Mouse (Mus musculus) midbrain, embryonic 11.5 days (tissue): ENCODE measurements around the gene Polr1a. TPM values are rescaled to one million over a fixed set of nuclear protein-coding genes. Genes with fewer than 3 reads are reported as not detected.

Experiments used
- ATAC-seq: fragments of 200-750 bp; cut with Nextera tagmentation; 2 replicates; pipeline ENCODE4 v1.8.0; 2017; ENCODE audit warnings: moderate TSS enrichment, moderate library complexity; ENCODE audit not compliant: low FRiP score
- DNase-seq: peaks from one replicate; pipeline ENCODE4 v3.0.0; 2015; ENCODE audit warnings: low spot score; ENCODE audit errors: missing footprints
- H3K27ac ChIP-seq: fragments of 300-500 bp; sonication (generic); 2 replicates; pipeline ENCODE4 v1.5.1; 2014; ENCODE audit warnings: low read depth, low read length
- H3K27me3 ChIP-seq: fragments of 300-500 bp; sonication (generic); 2 replicates; pipeline ENCODE4 v1.6.1; 2014; ENCODE audit warnings: mild to moderate bottlenecking, low read length, moderate library complexity, mixed read lengths; ENCODE audit not compliant: control insufficient read depth, insufficient read depth
- H3K36me3 ChIP-seq: fragments of 300-500 bp; sonication (generic); 2 replicates; pipeline ENCODE4 v1.6.1; 2014; ENCODE audit warnings: mild to moderate bottlenecking, low read length, moderate library complexity, mixed read lengths; ENCODE audit not compliant: control insufficient read depth, insufficient read depth
- H3K4me1 ChIP-seq: fragments of 300-500 bp; sonication (generic); 2 replicates; pipeline ENCODE4 v1.6.1; 2014; ENCODE audit warnings: low read length; ENCODE audit not compliant: control insufficient read depth, insufficient read depth
- H3K4me2 ChIP-seq: fragments of 300-500 bp; sonication (generic); 2 replicates; pipeline ENCODE4 v1.6.1; 2014; ENCODE audit warnings: mild to moderate bottlenecking, moderate library complexity
- H3K4me3 ChIP-seq: fragments of 300-500 bp; sonication (generic); 2 replicates; pipeline ENCODE4 v1.5.1; 2014; ENCODE audit warnings: low read depth, low read length
- H3K9ac ChIP-seq: fragments of 300-500 bp; sonication (generic); 2 replicates; pipeline ENCODE4 v1.6.1; 2014; ENCODE audit warnings: low read length
- H3K9me3 ChIP-seq: fragments of 300-500 bp; sonication (generic); 2 replicates; pipeline ENCODE4 v1.6.1; 2016; ENCODE audit warnings: low read length; ENCODE audit not compliant: control insufficient read depth
- WGBS: fragments of 180-500 bp; shearing (Covaris S2); extraction: QIAGEN DNeasy Blood & Tissue Kit; methylation state at CpG from one replicate; pipeline ENCODE4 v1.1.7; 2014; 5-methylcytosine and 5-hydroxymethylcytosine counted together
- polyA plus RNA-seq: library from polyadenylated mRNA; unstranded; fragments of >200 nt; fragmentation: Nextera tagmentation; extraction: Ambion mirVana; gene quantifications from 2 replicates; pipeline ENCODE4 v1.2.1, GENCODE M21; 2014

Polr1a gene
- polyA plus RNA-seq, 1 experiment from 2014 or later, result 27.3 TPM

- Histone ChIP-seq H3K9me3 (no peaks in the 10 kb centered on the region), H3K36me3 (peaks cover 25% of the 10 kb centered on the region), H3K9ac (no peak overlapping the region), H3K27ac (no peak overlapping the region), H3K4me1 (no peaks in the 10 kb centered on the region), H3K4me3 (no peak overlapping the region), H3K4me2 (no peak overlapping the region), H3K27me3 (no peaks in the 10 kb centered on the region)
- no peak for ATAC-seq
- 84% methylated on average over 2 of the region's 2 CpGs for WGBS
- DNase-seq, result no peak
Measured at GRCm38 (mm10) chr6:71935737-71936136, 26.9 kb downstream of the Polr1a start.

DNA sequence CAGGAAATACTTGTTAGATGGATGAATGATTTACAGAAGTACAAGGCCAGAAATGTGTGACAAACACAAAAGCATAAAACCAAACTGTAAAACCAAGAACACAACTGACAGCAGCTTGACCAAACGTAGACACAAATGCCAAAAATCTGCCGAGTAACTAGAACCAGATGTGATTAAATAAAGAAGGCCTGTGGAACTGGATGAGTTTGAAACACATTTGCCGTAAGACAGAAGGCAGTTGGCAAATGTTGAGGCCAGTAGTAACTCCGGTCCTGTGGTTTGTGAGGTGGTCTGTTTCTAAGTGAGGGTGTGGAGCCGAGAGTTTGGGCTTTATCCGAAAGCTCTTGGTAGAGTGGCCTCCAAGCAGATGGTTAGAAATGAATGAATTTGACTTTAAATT, 32.1 kb downstream of the Polr1a start:
- no peak overlapping the region for H3K4me3 ChIP-seq
- H3K9me3 ChIP-seq, result no peaks in the 10 kb centered on the region
- H3K4me1 ChIP-seq, result no peaks in the 10 kb centered on the region
- H3K27me3 ChIP-seq, result no peaks in the 10 kb centered on the region
- H3K36me3 ChIP-seq, result peaks cover 5% of the 10 kb centered on the region; the same call in 1 of the 2 replicates
- no peak for DNase-seq
- H3K9ac ChIP-seq, result no peak overlapping the region
- H3K4me2 ChIP-seq, result no peak overlapping the region
- ATAC-seq, result no peak
- no peak overlapping the region for H3K27ac ChIP-seq
- WGBS, result 85% methylated on average over 6 of the region's 6 CpGs

DNA sequence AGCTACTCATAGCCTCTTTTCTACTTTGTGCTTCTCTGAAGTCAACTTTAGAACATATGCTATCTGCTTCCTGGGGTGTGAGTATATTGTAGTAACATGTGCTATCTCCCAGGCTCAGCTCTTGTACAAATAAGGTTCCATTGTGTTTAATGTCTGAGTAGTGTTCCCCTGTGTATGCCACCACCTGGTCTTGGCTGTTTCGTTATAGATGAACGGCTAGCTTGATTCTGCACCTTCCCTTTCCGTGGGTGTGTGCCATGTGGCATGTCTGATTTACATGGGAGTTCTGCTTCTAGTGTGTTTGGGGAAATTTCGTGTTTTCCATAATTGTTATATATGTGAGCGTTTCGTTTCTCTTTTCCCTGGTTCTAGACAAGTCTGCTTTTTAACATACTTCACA, 36.2 kb downstream of the Polr1a start:
- ATAC-seq (no peak), DNase-seq (no peak)
- 0 out of 2 replicates have a peak, but pooled peaks cover 2% of the 10 kb centered on the region for H3K36me3 ChIP-seq
- H3K9me3 ChIP-seq, result no peaks in the 10 kb centered on the region
- H3K4me2 ChIP-seq, result no peak overlapping the region
- H3K27ac ChIP-seq, result no peak overlapping the region
- no peak overlapping the region for H3K4me3 ChIP-seq
- H3K27me3 ChIP-seq, result no peaks in the 10 kb centered on the region
- H3K4me1 ChIP-seq, result no peaks in the 10 kb centered on the region
- 92% methylated on average over 6 of the region's 6 CpGs for WGBS
- no peak overlapping the region for H3K9ac ChIP-seq

DNA sequence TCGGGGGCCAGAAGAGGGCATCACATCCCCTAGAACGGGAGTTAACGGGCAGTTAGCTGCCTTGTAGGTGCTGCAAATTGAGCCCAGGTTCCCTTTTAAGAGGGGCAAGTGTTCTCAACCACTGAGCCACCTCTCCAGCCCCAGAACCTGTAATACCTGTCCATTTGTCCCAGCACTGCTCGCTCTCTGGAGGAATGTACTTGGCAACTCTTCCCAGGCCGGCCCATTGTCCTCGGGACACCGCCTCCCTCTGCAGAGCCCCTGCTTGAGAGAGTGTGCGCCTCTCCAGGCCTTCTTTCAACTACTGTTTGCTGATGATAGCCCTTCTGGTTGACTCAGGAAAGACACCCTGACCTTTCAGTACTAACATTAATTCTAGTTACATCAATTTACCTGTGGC, 37.3 kb downstream of the Polr1a start:
- H3K9ac ChIP-seq, result no peak overlapping the region
- WGBS, result 92% methylated on average over 8 of the region's 8 CpGs
- DNase-seq, result no peak
- no peak overlapping the region for H3K4me3 ChIP-seq
- H3K36me3 ChIP-seq, result peaks cover 6% of the 10 kb centered on the region; the same call in 1 of the 2 replicates
- H3K4me2 ChIP-seq, result no peak overlapping the region
- no peaks in the 10 kb centered on the region for H3K4me1 ChIP-seq
- ATAC-seq, result no peak
- no peak overlapping the region for H3K27ac ChIP-seq
- no peaks in the 10 kb centered on the region for H3K27me3 ChIP-seq
- no peaks in the 10 kb centered on the region for H3K9me3 ChIP-seq

- no peak for DNase-seq
- no peak overlapping the region for H3K9ac ChIP-seq
- H3K9me3 ChIP-seq, result no peaks in the 10 kb centered on the region
- WGBS, result 89% methylated on average over 3 of the region's 3 CpGs
- H3K27me3 ChIP-seq, result no peaks in the 10 kb centered on the region
- no peak for ATAC-seq
- H3K27ac ChIP-seq, result no peak overlapping the region
- H3K4me2 ChIP-seq, result no peak overlapping the region
- peaks cover 15% of the 10 kb centered on the region for H3K36me3 ChIP-seq
- H3K4me3 ChIP-seq, result no peak overlapping the region
- no peaks in the 10 kb centered on the region for H3K4me1 ChIP-seq
Measured at GRCm38 (mm10) chr6:71949721-71950120, 40.9 kb downstream of the Polr1a start.

- 96% methylated on average over 3 of the region's 3 CpGs for WGBS
- Histone ChIP-seq H3K27ac (no peak overlapping the region), H3K27me3 (no peaks in the 10 kb centered on the region), H3K4me2 (no peak overlapping the region), H3K4me3 (no peak overlapping the region), H3K4me1 (no peaks in the 10 kb centered on the region), H3K36me3 (peaks cover 15% of the 10 kb centered on the region), H3K9ac (no peak overlapping the region), H3K9me3 (no peaks in the 10 kb centered on the region)
- DNase-seq (no peak), ATAC-seq (no peak)
Measured at GRCm38 (mm10) chr6:71950592-71950991, 41.7 kb downstream of the Polr1a start.

DNA sequence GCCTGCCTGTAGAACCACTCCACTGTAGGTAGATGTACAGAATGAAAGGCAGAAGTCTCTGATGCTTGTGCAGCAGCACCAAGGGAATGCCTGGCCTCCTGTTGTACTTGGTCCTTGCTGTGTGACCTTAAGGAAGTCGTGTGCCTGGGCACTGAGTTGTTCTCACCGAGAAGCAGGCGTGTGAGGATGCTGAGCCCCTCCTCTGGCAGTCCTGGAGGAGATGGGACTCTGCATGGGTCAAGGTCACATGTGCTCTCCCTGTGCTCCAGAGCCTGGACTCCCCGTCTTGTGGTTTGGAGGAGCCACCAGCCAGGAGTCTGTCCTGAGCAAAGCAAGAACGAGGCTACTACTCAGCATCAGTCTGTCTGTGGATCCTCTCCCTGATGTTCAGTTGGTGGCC, 42.3 kb downstream of the Polr1a start:
- H3K27me3 ChIP-seq, result no peaks in the 10 kb centered on the region
- H3K9ac ChIP-seq, result no peak overlapping the region
- no peaks in the 10 kb centered on the region for H3K9me3 ChIP-seq
- H3K4me2 ChIP-seq, result no peak overlapping the region
- peaks cover 15% of the 10 kb centered on the region for H3K36me3 ChIP-seq
- no peaks in the 10 kb centered on the region for H3K4me1 ChIP-seq
- 84% methylated on average over 5 of the region's 5 CpGs for WGBS
- ATAC-seq (no peak), DNase-seq (no peak)
- H3K27ac ChIP-seq, result no peak overlapping the region
- H3K4me3 ChIP-seq, result no peak overlapping the region

DNA sequence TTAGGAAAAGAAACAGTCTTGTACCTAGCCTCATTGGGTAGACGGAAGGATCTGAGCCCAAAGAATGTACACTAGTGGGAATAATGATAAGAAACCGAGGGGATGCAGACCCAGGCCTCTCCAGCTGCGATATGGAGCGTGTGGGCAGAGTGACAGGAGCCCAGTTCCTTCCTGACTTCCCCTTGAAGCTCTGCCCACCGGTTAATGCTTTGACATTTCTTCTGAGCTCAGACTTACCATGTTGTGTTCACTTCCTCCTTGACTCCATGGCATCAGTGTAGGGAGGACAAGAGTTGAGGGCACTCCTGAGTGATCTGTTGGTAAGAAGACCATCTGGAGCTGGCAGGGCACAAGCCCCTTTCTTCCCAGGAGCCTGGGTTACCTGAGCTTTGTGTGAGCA, 53.3 kb downstream of the Polr1a start:
- H3K9ac ChIP-seq, result no peak overlapping the region
- H3K27ac ChIP-seq, result no peak overlapping the region
- H3K36me3 ChIP-seq, result peaks cover 2% of the 10 kb centered on the region; the same call in 1 of the 2 replicates
- DNase-seq, result no peak
- no peak overlapping the region for H3K4me2 ChIP-seq
- H3K9me3 ChIP-seq, result no peaks in the 10 kb centered on the region
- no peaks in the 10 kb centered on the region for H3K4me1 ChIP-seq
- no peaks in the 10 kb centered on the region for H3K27me3 ChIP-seq
- H3K4me3 ChIP-seq, result no peak overlapping the region
- no peak for ATAC-seq
- 92% methylated on average over 5 of the region's 5 CpGs for WGBS

DNA sequence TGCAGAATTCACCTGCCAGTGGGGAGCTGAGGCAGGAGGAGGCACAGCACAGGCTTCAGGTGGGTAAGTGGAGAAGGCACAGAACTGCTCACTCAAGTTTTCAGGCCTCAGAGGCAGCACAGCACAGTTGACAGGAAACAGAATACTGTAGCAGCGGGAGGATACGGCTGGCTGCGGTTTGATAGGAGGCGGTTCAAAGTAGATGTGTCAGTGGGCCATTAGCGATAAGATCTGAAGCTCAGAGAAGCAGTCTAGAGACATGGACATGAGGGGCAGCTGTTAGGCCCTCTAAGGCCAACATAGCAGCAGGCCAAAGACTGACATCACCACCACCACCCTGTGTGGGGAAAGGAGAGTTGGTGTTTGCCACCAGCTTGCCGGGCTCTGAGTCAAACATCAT, 53.9 kb downstream of the Polr1a start:
- Histone ChIP-seq H3K9ac (no peak overlapping the region), H3K27me3 (no peaks in the 10 kb centered on the region), H3K9me3 (no peaks in the 10 kb centered on the region), H3K4me2 (no peak overlapping the region), H3K36me3 (peaks cover 5% of the 10 kb centered on the region; the same call in 1 of the 2 replicates), H3K27ac (no peak overlapping the region), H3K4me3 (no peak overlapping the region), H3K4me1 (no peaks in the 10 kb centered on the region)
- 95% methylated on average over 6 of the region's 6 CpGs for WGBS
- no peak for DNase-seq
- no peak for ATAC-seq

- Histone ChIP-seq H3K36me3 (peaks cover 5% of the 10 kb centered on the region; the same call in 1 of the 2 replicates), H3K9ac (no peak overlapping the region), H3K4me3 (no peak overlapping the region), H3K27ac (no peak overlapping the region), H3K4me2 (no peak overlapping the region), H3K9me3 (no peaks in the 10 kb centered on the region), H3K4me1 (no peaks in the 10 kb centered on the region), H3K27me3 (no peaks in the 10 kb centered on the region)
- WGBS, result 96% methylated on average over 11 of the region's 11 CpGs
- ATAC-seq, result no peak
- no peak for DNase-seq
Measured at GRCm38 (mm10) chr6:71963561-71963960, 54.7 kb downstream of the Polr1a start.
